Mouse (Mus musculus): ENCODE measurements around the gene Ppp1r2. TPM values are rescaled to one million over a fixed set of nuclear protein-coding genes. Genes with fewer than 3 reads are reported as not detected.

The Ppp1r2 gene
- polyA plus RNA-seq, 1 experiment from 2014 or later: 92.6 TPM

Small RNA genes within 50 kb of the gene (microRNA-seq; reads per million reads assigned to microRNA genes)
- gene Gm27415: not detected

Other genes starting within 250 kb of the Ppp1r2 start
- gene Xxylt1, start 193.8 kb downstream of the Ppp1r2 start, polyA plus RNA-seq (2015; fragmentation: Nextera tagmentation; extraction: Ambion mirVana): 8.4 and 9.8 TPM in 2 replicates
- gene Acap2, start 74.0 kb downstream of the Ppp1r2 start, polyA plus RNA-seq (2015; fragmentation: Nextera tagmentation; extraction: Ambion mirVana): 10.3 and 10.9 TPM in 2 replicates
- 0.23 TPM in 1 of 2 replicates, not detected in the other for gene Apod, start 39.5 kb upstream of the Ppp1r2 start, polyA plus RNA-seq (2015; fragmentation: Nextera tagmentation; extraction: Ambion mirVana)
- gene Bdh1, start 147.0 kb upstream of the Ppp1r2 start, polyA plus RNA-seq (2015; fragmentation: Nextera tagmentation; extraction: Ambion mirVana): 9.7 and 10.8 TPM in 2 replicates